Comparison of ENCODE assay signal across 23 mouse cellular contexts in genomic region chr1:153842121-153842740, GRCm38 (mm10). TPM values are rescaled to one million over a fixed set of nuclear protein-coding genes. Genes with fewer than 3 reads are reported as not detected.
DNase-seq lines count a peak whose midpoint lies in the region.
"Had no signal": no experiment of that assay in that cellular context is flagged by ENCODE, and none has a peak within 500 bp of the region (broad histone marks: within the 10 kb centered on the region; RNA-seq: fewer than 3 reads in every experiment).

No protein-coding gene starts in this region.

- H3K27ac ChIP-seq in hindbrain, embryonic 10.5 days: no peak overlapping the region
- H3K27ac ChIP-seq: embryonic facial prominence, embryonic 13.5 days; heart, embryonic 10.5 days; hindbrain, postnatal 0 days; limb, embryonic 13.5 days; liver, embryonic 15.5 days had no signal

- WGBS in hindbrain, embryonic 10.5 days: 90% methylated on average over 11 of the region's 11 CpGs

- no peaks in the 10 kb centered on the region for H3K4me1 ChIP-seq in hindbrain, embryonic 10.5 days (replicated peaks)
- H3K4me1 ChIP-seq: embryonic facial prominence, embryonic 13.5 days; heart, embryonic 10.5 days; limb, embryonic 13.5 days; liver, embryonic 15.5 days had no signal

- peak; percentile 9 to 12 for DNase-seq in left cerebral cortex, adult 18-20 months (ENCODE audit: low spot score in 2 of 2)
- no peak for DNase-seq in left cerebral cortex, adult 11 months (ENCODE audit: low spot score)
- peak; percentile 5 for DNase-seq in CD4-positive helper T cell, adult 2 months (ENCODE audit: low read depth, low spot score)
- peak; percentile 9 for DNase-seq in T-cell, adult 2 months (ENCODE audit: low spot score)
- DNase-seq in thymus, postnatal 0 days (ENCODE audit: low spot score): peak; percentile 88
- DNase-seq in hindbrain, embryonic 10.5 days (ENCODE audit: low spot score): no peak
- no peak for DNase-seq in natural killer cell, adult 2 months (ENCODE audit: low spot score in 2 of 2)
- DNase-seq: cerebellum, adult 11-12 months; heart, postnatal 36 days; kidney, adult 8-10 months; lung, postnatal 10 days had no signal

- H3K9me3 ChIP-seq in hindbrain, embryonic 10.5 days: no peaks in the 10 kb centered on the region
- H3K9me3 ChIP-seq: embryonic facial prominence, embryonic 13.5 days; heart, embryonic 10.5 days; limb, embryonic 13.5 days; liver, embryonic 15.5 days had no signal

- no peaks in the 10 kb centered on the region for H3K27me3 ChIP-seq in hindbrain, embryonic 10.5 days (ENCODE audit: insufficient read depth, poor library complexity, severe bottlenecking)
- H3K27me3 ChIP-seq: embryonic facial prominence, embryonic 13.5 days; limb, embryonic 13.5 days; liver, embryonic 15.5 days had no signal

- H3K4me3 ChIP-seq in hindbrain, embryonic 10.5 days: no peak overlapping the region
- H3K4me3 ChIP-seq: embryonic facial prominence, embryonic 13.5 days; heart, embryonic 10.5 days; limb, embryonic 13.5 days; liver, embryonic 15.5 days had no signal

- H3K36me3 ChIP-seq in hindbrain, embryonic 10.5 days: no peaks in the 10 kb centered on the region
- H3K36me3 ChIP-seq: embryonic facial prominence, embryonic 13.5 days; heart, embryonic 10.5 days; limb, embryonic 13.5 days; liver, embryonic 15.5 days had no signal

RNA-seq across cellular contexts. Expression of gene Rgsl1, which starts 1.7 kb away (rescaled TPM):
- 1 to 10 TPM; 1.7 to 1.9 TPM for total RNA-seq in left cerebral cortex, adult 18-20 months (2021)
- 0.50 and 0.82 TPM in 2 replicates for polyA plus RNA-seq in thymus, postnatal 0 days (2015; fragmentation: Nextera tagmentation; extraction: Ambion mirVana)
- 0.10 TPM in 1 of 2 replicates, not detected in the other for polyA plus RNA-seq in hindbrain, embryonic 10.5 days (2016; fragmentation: Nextera tagmentation; extraction: Ambion mirVana)
- total RNA-seq: heart, postnatal 36 days had no signal
- polyA plus RNA-seq: activated CD4-positive, CD25-positive, alpha-beta regulatory T cell, adult 4 months; forebrain, embryonic 11.5 days; heart, embryonic 10.5 days; liver, embryonic 15.5 days had no signal

RNA-seq across cellular contexts. Expression of gene Teddm1b, which starts 31.9 kb away (rescaled TPM):
- not detected for total RNA-seq in left cerebral cortex, adult 18-20 months (2021)
- polyA plus RNA-seq in thymus, postnatal 0 days (2015; fragmentation: Nextera tagmentation; extraction: Ambion mirVana): 0.14 and 0.27 TPM in 2 replicates
- 0.56 and 0.58 TPM in 2 replicates for polyA plus RNA-seq in hindbrain, embryonic 10.5 days (2016; fragmentation: Nextera tagmentation; extraction: Ambion mirVana)
- total RNA-seq: heart, postnatal 36 days; hindbrain, postnatal 0 days; layer of hippocampus, postnatal 25 days had no signal
- polyA plus RNA-seq: brain, embryonic 14.5 days; large intestine, adult 2 months; urinary bladder, adult 2 months had no signal

RNA-seq across cellular contexts. Expression of gene Teddm1a, which starts 49.3 kb away (rescaled TPM):
- not detected for total RNA-seq in left cerebral cortex, adult 18-20 months (2021)
- polyA plus RNA-seq in thymus, postnatal 0 days (2015; fragmentation: Nextera tagmentation; extraction: Ambion mirVana): not detected in 2 replicates
- not detected in 2 replicates for polyA plus RNA-seq in hindbrain, embryonic 10.5 days (2016; fragmentation: Nextera tagmentation; extraction: Ambion mirVana)
- total RNA-seq: heart, postnatal 36 days; hindbrain, postnatal 0 days; layer of hippocampus, postnatal 25 days had no signal
- polyA plus RNA-seq: brain, embryonic 14.5 days; embryonic facial prominence, embryonic 13.5 days; forebrain, embryonic 11.5 days; heart, embryonic 10.5 days; hindbrain, postnatal 0 days; liver, embryonic 15.5 days; neural tube, embryonic 14.5 days; urinary bladder, adult 2 months had no signal

RNA-seq across cellular contexts. Expression of gene Glul, which starts 57.5 kb away (rescaled TPM):
- total RNA-seq in left cerebral cortex, adult 18-20 months (2021): 1,000 to 10,000 TPM; 1,798 to 1,811 TPM
- 111 and 119 TPM in 2 replicates for polyA plus RNA-seq in thymus, postnatal 0 days (2015; fragmentation: Nextera tagmentation; extraction: Ambion mirVana)
- 128 and 133 TPM in 2 replicates for polyA plus RNA-seq in hindbrain, embryonic 10.5 days (2016; fragmentation: Nextera tagmentation; extraction: Ambion mirVana)

RNA-seq across cellular contexts. Expression of gene Teddm2, which starts 57.8 kb away (rescaled TPM):
- total RNA-seq in left cerebral cortex, adult 18-20 months (2021): 1 to 10 TPM; 3.3 to 3.4 TPM
- 0.77 and 1.3 TPM in 2 replicates for polyA plus RNA-seq in thymus, postnatal 0 days (2015; fragmentation: Nextera tagmentation; extraction: Ambion mirVana)
- polyA plus RNA-seq in hindbrain, embryonic 10.5 days (2016; fragmentation: Nextera tagmentation; extraction: Ambion mirVana): 0.46 and 0.56 TPM in 2 replicates

Comparison
In these comparisons a context has a peak if more than half of its experiments do, and no peak if none do; other contexts are left out.
1. DNase-seq: peak in left cerebral cortex, adult 18-20 months (2 of 2), CD4-positive helper T cell, adult 2 months (single experiment), T-cell, adult 2 months (single experiment) and thymus, postnatal 0 days (single experiment); none in left cerebral cortex, adult 11 months (single experiment), hindbrain, embryonic 10.5 days (single experiment) and natural killer cell, adult 2 months (0 of 2).